Mouse (Mus musculus) megakaryocyte, embryonic 14.5 days (primary cell): ENCODE measurements around the gene Cgas.

Experiments used
- FLI1 ChIP-seq: IDR thresholded peaks from 2 replicates; pipeline ENCODE4 v1.6.1; 2012; ENCODE audit warnings: low read length, inconsistent platforms, mixed read lengths
- GATA1 ChIP-seq: IDR thresholded peaks from 3 replicates; pipeline ENCODE4 v1.6.1; 2012; ENCODE audit warnings: mixed read lengths, low read length, inconsistent platforms, borderline replicate concordance

GRCm38 (mm10) chr9:78488890-78489420, 45.9 kb upstream of the Cgas start, which contains the start of gene Eef1a1:
- TF ChIP-seq GATA1 (no peak), FLI1 (no peak)
